Mouse (Mus musculus) liver, postnatal 0 days (tissue): ENCODE results near the gene Rpl35a.

Experiments
- CTCF ChIP-seq: sonication (generic); IDR thresholded peaks from 2 replicates; pipeline ENCODE4 v1.5.1; 2016; ENCODE audit warnings: antibody characterized with exemption, low read depth
- EP300 ChIP-seq: IDR thresholded peaks from 2 replicates; pipeline ENCODE4 v1.6.1; 2016; ENCODE audit warnings: antibody characterized with exemption, low read depth, mild to moderate bottlenecking

DNA sequence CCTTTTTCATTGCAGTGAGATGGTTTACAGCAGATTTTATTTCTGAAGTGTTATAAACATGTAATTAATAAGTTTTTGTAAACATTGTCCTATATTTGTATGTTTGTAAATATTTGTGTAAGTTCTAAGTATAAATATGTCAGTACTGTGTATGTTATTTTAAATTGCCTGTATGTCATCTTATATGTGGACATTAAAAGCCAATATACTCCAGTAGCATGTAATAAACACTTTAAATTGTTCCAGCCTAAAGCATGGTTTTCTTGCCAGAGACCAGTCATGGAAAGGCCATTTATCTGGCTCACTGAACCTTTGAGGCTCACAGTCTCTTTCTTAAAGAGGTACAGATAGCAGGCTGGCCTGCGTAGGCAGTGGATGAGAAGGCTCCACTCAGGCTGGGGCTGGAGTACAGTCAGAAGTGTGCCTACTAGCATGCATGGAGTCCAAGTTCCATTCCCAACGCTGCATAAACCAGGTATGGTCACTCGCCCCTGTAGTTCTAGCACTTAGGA is 40.8 kb upstream of the Rpl35a start:
- TF ChIP-seq EP300 (no peak), CTCF (no peak)
